Mouse (Mus musculus) ES-Bruce4 (cell line): ENCODE data around the gene Tex26. TPM values are rescaled to one million over a fixed set of nuclear protein-coding genes. Genes with fewer than 3 reads are reported as not detected.

Source experiments
- H3K27ac ChIP-seq: 2 replicates; pipeline ENCODE4 v1.5.1; 2012; ENCODE audit warnings: low read length, inconsistent platforms; ENCODE audit not compliant: insufficient read depth
- H3K27me3 ChIP-seq: 2 replicates; pipeline ENCODE4 v1.6.1; 2012; ENCODE audit warnings: mild to moderate bottlenecking, low read length, inconsistent platforms; ENCODE audit not compliant: control insufficient read depth, poor library complexity, insufficient read depth, severe bottlenecking
- H3K36me3 ChIP-seq: 2 replicates; pipeline ENCODE4 v1.6.1; 2012; ENCODE audit warnings: inconsistent platforms, mild to moderate bottlenecking, low read length, moderate library complexity; ENCODE audit not compliant: control insufficient read depth, poor library complexity, insufficient read depth, severe bottlenecking
- H3K4me1 ChIP-seq: one replicate; pipeline ENCODE4 v1.8.1; 2011; ENCODE audit warnings: low read length; ENCODE audit not compliant: control insufficient read depth, insufficient read depth
- H3K4me3 ChIP-seq: 2 replicates; pipeline ENCODE4 v1.5.1; 2011; ENCODE audit warnings: low read depth, mild to moderate bottlenecking, low read length
- H3K9ac ChIP-seq: 2 replicates; pipeline ENCODE4 v1.6.1; 2012; ENCODE audit warnings: low read depth, mild to moderate bottlenecking, inconsistent platforms; ENCODE audit not compliant: poor library complexity, severe bottlenecking
- H3K9me3 ChIP-seq: replicated peaks from 2 replicates; pipeline ENCODE4 v1.6.1; 2012; ENCODE audit warnings: mild to moderate bottlenecking, low read length, inconsistent platforms; ENCODE audit not compliant: control insufficient read depth, poor library complexity, insufficient read depth, severe bottlenecking
- CTCF ChIP-seq: IDR thresholded peaks from one replicate; pipeline ENCODE4 v1.8.1; 2011; ENCODE audit warnings: low read depth, low read length
- EP300 ChIP-seq: IDR thresholded peaks from 2 replicates; pipeline ENCODE4 v1.6.1; 2011; ENCODE audit warnings: low read depth, low read length; ENCODE audit not compliant: insufficient read depth
- POLR2A ChIP-seq: IDR thresholded peaks from one replicate; pipeline ENCODE4 v1.8.1; 2011; ENCODE audit warnings: low read length; ENCODE audit not compliant: insufficient read depth
- polyA plus RNA-seq: library from polyadenylated mRNA; stranded (reverse); fragments of >200 nt; gene quantifications from 2 replicates; pipeline ENCODE4 v1.2.4, GENCODE M21; 2011; ENCODE audit warnings: low read depth; ENCODE audit not compliant: missing spikeins, insufficient read depth, insufficient read length

The Tex26 gene
- polyA plus RNA-seq, 1 experiment, result 3.2 TPM

DNA sequence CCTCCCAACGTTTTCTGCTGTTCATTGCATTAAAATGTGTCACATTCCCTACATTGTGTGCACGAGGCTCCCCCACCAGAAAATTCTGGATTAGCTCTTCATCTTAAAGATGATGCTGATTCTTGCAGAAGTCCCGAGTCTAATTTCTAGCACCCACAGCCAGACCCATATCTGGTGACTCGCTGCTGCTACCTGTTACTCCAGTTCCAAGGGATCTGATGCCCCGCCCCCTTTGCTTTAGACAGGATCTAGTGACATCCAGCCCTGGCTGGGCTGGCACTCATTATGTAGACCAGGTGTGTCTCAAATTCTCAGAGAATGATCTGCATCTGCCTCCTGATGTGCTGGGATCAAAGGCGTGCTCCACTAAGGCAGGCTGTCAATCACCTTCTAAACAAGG is 2.3 kb upstream of the Tex26 start:
- H3K9ac ChIP-seq, result no peak overlapping the region
- no peak for TF ChIP-seq CTCF
- no peak for TF ChIP-seq EP300
- TF ChIP-seq POLR2A, result no peak
- peaks cover 3% of the 10 kb centered on the region for H3K4me1 ChIP-seq
- no peaks in the 10 kb centered on the region for H3K9me3 ChIP-seq
- H3K4me3 ChIP-seq, result no peak overlapping the region
- H3K36me3 ChIP-seq, result no peaks in the 10 kb centered on the region
- no peak overlapping the region for H3K27ac ChIP-seq
- H3K27me3 ChIP-seq, result no peaks in the 10 kb centered on the region

DNA sequence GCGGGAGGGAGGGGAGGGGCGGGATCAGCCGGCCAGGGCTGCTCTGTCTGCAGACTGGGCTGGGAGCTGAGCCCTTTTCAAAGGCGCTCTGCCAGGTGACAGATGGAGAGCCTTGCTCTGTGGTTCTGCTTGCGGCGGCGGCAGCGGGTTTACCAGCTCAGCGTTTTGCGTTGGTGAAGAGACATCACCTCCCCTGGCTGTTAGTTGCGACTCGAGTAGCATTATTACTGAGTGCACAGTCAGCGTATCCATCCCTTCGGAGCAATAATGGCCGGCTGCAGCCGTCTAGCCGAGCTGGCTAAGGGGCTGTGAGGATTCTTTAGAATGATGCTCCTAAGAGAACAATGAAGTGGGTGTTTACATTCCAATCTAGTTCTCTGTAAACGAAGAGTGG is 717 bp downstream of the Tex26 start:
- H3K4me3 ChIP-seq, result peak overlapping the region; percentile 75
- no peaks in the 10 kb centered on the region for H3K36me3 ChIP-seq
- no peaks in the 10 kb centered on the region for H3K27me3 ChIP-seq
- no peak overlapping the region for H3K27ac ChIP-seq
- peaks cover 3% of the 10 kb centered on the region for H3K4me1 ChIP-seq
- H3K9me3 ChIP-seq, result no peaks in the 10 kb centered on the region
- H3K9ac ChIP-seq, result no peak overlapping the region
- TF ChIP-seq EP300 (no peak), CTCF (no peak), POLR2A (no peak)

DNA sequence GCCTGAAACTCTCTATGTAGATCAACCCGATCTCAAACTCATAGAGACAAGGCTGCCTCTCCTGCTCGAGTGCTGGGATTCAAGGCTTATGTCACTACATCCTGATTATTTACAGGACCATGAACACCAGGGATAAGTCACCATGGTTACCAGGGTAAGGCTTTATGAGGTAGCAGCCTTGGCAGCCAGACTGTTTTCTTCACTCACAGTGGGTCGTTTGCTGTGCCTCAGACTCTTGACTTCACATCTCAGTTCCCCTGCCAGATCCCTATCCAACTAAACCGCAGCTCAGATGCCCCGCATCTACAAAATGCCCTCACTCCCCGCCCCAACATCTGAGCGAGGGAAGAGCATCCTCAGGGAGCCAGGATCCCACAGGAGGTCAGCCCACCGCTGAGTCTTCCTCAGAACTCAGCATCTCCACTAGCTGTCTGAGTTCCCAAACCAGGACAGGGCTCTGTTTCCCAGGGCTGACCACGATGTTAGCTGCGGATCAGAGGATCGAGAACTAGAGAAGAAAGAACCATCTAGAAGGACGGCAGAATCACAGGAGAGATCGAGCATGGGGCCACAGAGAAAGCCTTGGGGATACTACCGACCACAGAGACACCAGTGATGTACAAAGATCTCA is 2.3 kb downstream of the Tex26 start:
- Histone ChIP-seq H3K27ac (no peak overlapping the region), H3K27me3 (no peaks in the 10 kb centered on the region), H3K4me1 (peaks cover 3% of the 10 kb centered on the region), H3K9me3 (no peaks in the 10 kb centered on the region), H3K36me3 (no peaks in the 10 kb centered on the region), H3K4me3 (no peak overlapping the region), H3K9ac (no peak overlapping the region)
- no peak for TF ChIP-seq EP300
- TF ChIP-seq CTCF, result no peak
- TF ChIP-seq POLR2A, result no peak

DNA sequence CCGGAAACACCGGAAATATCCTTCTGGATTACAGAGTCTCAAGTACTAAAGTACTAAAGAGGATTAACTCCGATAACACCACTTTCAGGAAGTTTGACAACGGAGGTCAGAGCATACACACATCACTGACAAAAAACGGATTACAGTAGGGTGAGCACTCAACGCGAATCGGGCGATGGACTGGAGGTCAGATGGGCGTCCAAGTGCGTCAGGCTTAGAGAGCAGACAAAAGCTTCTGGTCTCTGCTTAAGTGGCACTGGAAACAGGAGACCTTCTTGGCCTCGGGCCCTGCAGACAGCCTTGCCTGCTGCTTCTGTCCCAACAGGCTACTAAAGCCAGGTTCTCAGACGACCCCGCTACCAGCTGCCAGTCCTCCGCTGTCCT is 2.8 kb downstream of the Tex26 start:
- Histone ChIP-seq H3K36me3 (no peaks in the 10 kb centered on the region), H3K4me1 (peaks cover 3% of the 10 kb centered on the region), H3K27me3 (no peaks in the 10 kb centered on the region), H3K27ac (no peak overlapping the region), H3K9ac (no peak overlapping the region), H3K4me3 (no peak overlapping the region), H3K9me3 (no peaks in the 10 kb centered on the region)
- no peak for TF ChIP-seq POLR2A
- no peak for TF ChIP-seq CTCF

DNA sequence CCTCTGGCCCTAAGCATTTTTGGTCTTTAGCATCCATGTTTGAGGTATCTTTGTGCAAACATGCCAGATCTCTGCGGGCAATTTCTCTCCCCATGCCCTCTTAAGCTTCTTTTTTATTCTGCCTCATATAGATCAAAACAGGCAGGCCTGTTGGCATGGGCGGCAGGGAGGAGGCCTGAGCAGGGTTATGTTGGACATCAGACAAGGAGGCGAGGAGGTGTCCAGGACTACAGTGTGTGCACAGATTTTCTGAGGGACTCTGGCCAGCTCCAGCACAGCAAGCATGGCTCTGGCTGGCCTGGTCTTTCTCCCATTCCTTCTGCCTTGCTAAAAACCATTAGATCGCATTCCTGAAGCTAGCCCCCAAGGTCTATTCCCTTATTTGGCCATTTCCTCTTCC is 5.0 kb downstream of the Tex26 start:
- Histone ChIP-seq H3K36me3 (no peaks in the 10 kb centered on the region), H3K9me3 (peaks cover 4% of the 10 kb centered on the region; the same call in 1 of the 2 replicates), H3K27me3 (no peaks in the 10 kb centered on the region)

DNA sequence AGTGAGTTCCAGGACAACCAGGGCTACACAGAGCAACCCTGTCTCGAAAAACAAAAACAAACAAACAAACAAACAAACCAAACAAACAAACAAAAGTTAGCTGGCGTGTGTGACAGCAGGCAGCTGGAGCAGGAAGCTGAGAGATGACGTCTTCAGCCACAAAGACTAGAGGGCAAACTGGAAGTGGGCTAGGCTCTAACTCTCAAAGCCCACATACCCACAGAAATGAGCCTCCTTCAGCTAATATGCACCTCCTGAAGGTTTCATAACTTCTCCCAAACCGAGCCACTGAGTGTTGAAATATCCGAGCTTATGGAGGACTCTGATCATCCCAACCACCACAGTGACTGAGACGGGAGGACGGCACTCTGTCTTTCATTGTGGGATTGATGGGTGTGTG is 7.0 kb downstream of the Tex26 start:
- peaks cover 4% of the 10 kb centered on the region; the same call in 1 of the 2 replicates for H3K9me3 ChIP-seq
- H3K27ac ChIP-seq, result no peak overlapping the region
- no peak for TF ChIP-seq EP300
- TF ChIP-seq CTCF, result no peak
- TF ChIP-seq POLR2A, result no peak

More for the DNA sequence above, 5.0 kb downstream of the Tex26 start:
- Histone ChIP-seq H3K9ac (no peak overlapping the region), H3K4me3 (no peak overlapping the region), H3K4me1 (peaks cover 3% of the 10 kb centered on the region), H3K27ac (no peak overlapping the region)
- TF ChIP-seq CTCF, result no peak
- no peak for TF ChIP-seq POLR2A
- no peak for TF ChIP-seq EP300

More for the DNA sequence above, 7.0 kb downstream of the Tex26 start:
- no peaks in the 10 kb centered on the region for H3K36me3 ChIP-seq
- no peak overlapping the region for H3K4me3 ChIP-seq
- H3K4me1 ChIP-seq, result no peaks in the 10 kb centered on the region
- no peaks in the 10 kb centered on the region for H3K27me3 ChIP-seq
- no peak overlapping the region for H3K9ac ChIP-seq
